Mouse (Mus musculus): ENCODE results near the gene Samd14. TPM values are rescaled to one million over a fixed set of nuclear protein-coding genes. Genes with fewer than 3 reads are reported as not detected.

Samd14 gene
- polyA plus RNA-seq, 1 experiment from 2014 or later = 47.6 TPM

DNA sequence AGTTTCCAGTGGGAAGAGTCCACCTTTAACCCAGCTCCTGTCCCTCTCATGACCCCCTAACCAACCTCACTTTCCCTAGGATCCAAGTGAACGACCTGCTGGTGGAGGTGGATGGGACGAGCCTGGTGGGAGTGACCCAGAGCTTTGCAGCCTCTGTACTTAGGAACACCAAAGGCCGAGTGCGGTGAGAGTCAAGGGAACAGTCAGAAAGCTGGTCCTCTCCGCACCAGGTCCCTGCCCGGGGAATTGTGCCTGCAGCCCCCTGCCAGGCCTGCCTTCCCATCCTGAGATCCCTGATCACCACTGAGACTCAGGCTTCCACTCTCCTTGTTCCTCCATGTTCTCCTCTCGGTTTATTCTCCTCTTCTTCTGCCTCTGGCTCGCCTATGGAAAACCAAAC, 9.6 kb upstream of the Samd14 start:
- no peak for ATAC-seq (ENCODE audit: low FRiP score)
- Histone ChIP-seq H3K36me3 (ENCODE audit: control insufficient read depth, insufficient read depth, low read length) (peaks cover 21% of the 10 kb centered on the region), H3K27me3 (ENCODE audit: control insufficient read depth, insufficient read depth, low read length) (no peaks in the 10 kb centered on the region), H3K27ac (ENCODE audit: low read depth, low read length) (peak overlapping the region; percentile 56), H3K4me2 (replicated peaks; ENCODE audit: low read depth, low read length) (no peak overlapping the region), H3K9me3 (ENCODE audit: control insufficient read depth, low read length) (no peaks in the 10 kb centered on the region), H3K4me1 (replicated peaks; ENCODE audit: control insufficient read depth, insufficient read depth, low read length) (peaks cover 11% of the 10 kb centered on the region), H3K9ac (ENCODE audit: low read depth, low read length) (0 out of 2 replicates have a peak overlapping the region, but pooled peaks have one; percentile 7), H3K4me3 (ENCODE audit: low read depth, low read length) (no peak overlapping the region; the same call in 1 of the 2 replicates)
- no peak for DNase-seq (ENCODE audit: low spot score)
- 75% methylated on average over 8 of the region's 8 CpGs for WGBS

- no peak overlapping the region for H3K4me2 ChIP-seq (replicated peaks; ENCODE audit: low read depth, low read length)
- no peak overlapping the region; the same call in 1 of the 2 replicates for H3K4me3 ChIP-seq (ENCODE audit: low read depth, low read length)
- H3K27me3 ChIP-seq (ENCODE audit: control insufficient read depth, insufficient read depth, low read length) = no peaks in the 10 kb centered on the region
- peaks cover 8% of the 10 kb centered on the region for H3K4me1 ChIP-seq (replicated peaks; ENCODE audit: control insufficient read depth, insufficient read depth, low read length)
- H3K36me3 ChIP-seq (ENCODE audit: control insufficient read depth, insufficient read depth, low read length) = peaks cover 21% of the 10 kb centered on the region
- no peak for DNase-seq (ENCODE audit: low spot score)
- H3K9ac ChIP-seq (ENCODE audit: low read depth, low read length) = 0 out of 2 replicates have a peak overlapping the region, but pooled peaks have one; percentile 7
- peak overlapping the region; percentile 56 for H3K27ac ChIP-seq (ENCODE audit: low read depth, low read length)
- no peaks in the 10 kb centered on the region for H3K9me3 ChIP-seq (ENCODE audit: control insufficient read depth, low read length)
- ATAC-seq (ENCODE audit: low FRiP score) = no peak; the same call in 1 of the 2 replicates
- WGBS = 40% methylated on average over 4 of the region's 4 CpGs
These were observed 9.1 kb upstream of the Samd14 start for GRCm38 (mm10) chr11:95000548-95000947.

GRCm38 (mm10) chr11:95001058-95001457, 8.6 kb upstream of the Samd14 start:
- Histone ChIP-seq H3K4me1 (replicated peaks; ENCODE audit: control insufficient read depth, insufficient read depth, low read length) (peaks cover 10% of the 10 kb centered on the region), H3K4me2 (replicated peaks; ENCODE audit: low read depth, low read length) (no peak overlapping the region), H3K9me3 (ENCODE audit: control insufficient read depth, low read length) (no peaks in the 10 kb centered on the region), H3K27ac (ENCODE audit: low read depth, low read length) (peak overlapping the region; percentile 56), H3K36me3 (ENCODE audit: control insufficient read depth, insufficient read depth, low read length) (peaks cover 21% of the 10 kb centered on the region), H3K9ac (ENCODE audit: low read depth, low read length) (no peak overlapping the region), H3K27me3 (ENCODE audit: control insufficient read depth, insufficient read depth, low read length) (no peaks in the 10 kb centered on the region), H3K4me3 (ENCODE audit: low read depth, low read length) (no peak overlapping the region)
- peak; percentile 84 for DNase-seq (ENCODE audit: low spot score)
- WGBS = under 1% methylated on average over 8 of the region's 8 CpGs
- peak; percentile 83 for ATAC-seq (ENCODE audit: low FRiP score)

- DNase-seq (ENCODE audit: low spot score) = no peak
These were observed 7.9 kb upstream of the Samd14 start for GRCm38 (mm10) chr11:95001584-95002347.

GRCm38 (mm10) chr11:95002705-95003104, 7.0 kb upstream of the Samd14 start:
- 95% methylated on average over 8 of the region's 8 CpGs for WGBS
- H3K9me3 ChIP-seq (ENCODE audit: control insufficient read depth, low read length) = no peaks in the 10 kb centered on the region

More at GRCm38 (mm10) chr11:95001584-95002347, 7.9 kb upstream of the Samd14 start:
- Histone ChIP-seq H3K4me3 (ENCODE audit: low read depth, low read length) (no peak overlapping the region), H3K36me3 (ENCODE audit: control insufficient read depth, insufficient read depth, low read length) (peaks cover 16% of the 10 kb centered on the region), H3K4me1 (replicated peaks; ENCODE audit: control insufficient read depth, insufficient read depth, low read length) (peaks cover 13% of the 10 kb centered on the region), H3K9me3 (ENCODE audit: control insufficient read depth, low read length) (no peaks in the 10 kb centered on the region), H3K27ac (ENCODE audit: low read depth, low read length) (peak overlapping the region; percentile 7; the same call in 1 of the 2 replicates), H3K9ac (ENCODE audit: low read depth, low read length) (no peak overlapping the region), H3K27me3 (ENCODE audit: control insufficient read depth, insufficient read depth, low read length) (no peaks in the 10 kb centered on the region), H3K4me2 (replicated peaks; ENCODE audit: low read depth, low read length) (no peak overlapping the region)
- ATAC-seq (ENCODE audit: low FRiP score) = no peak
- 88% methylated on average over 21 of the region's 21 CpGs for WGBS

DNA sequence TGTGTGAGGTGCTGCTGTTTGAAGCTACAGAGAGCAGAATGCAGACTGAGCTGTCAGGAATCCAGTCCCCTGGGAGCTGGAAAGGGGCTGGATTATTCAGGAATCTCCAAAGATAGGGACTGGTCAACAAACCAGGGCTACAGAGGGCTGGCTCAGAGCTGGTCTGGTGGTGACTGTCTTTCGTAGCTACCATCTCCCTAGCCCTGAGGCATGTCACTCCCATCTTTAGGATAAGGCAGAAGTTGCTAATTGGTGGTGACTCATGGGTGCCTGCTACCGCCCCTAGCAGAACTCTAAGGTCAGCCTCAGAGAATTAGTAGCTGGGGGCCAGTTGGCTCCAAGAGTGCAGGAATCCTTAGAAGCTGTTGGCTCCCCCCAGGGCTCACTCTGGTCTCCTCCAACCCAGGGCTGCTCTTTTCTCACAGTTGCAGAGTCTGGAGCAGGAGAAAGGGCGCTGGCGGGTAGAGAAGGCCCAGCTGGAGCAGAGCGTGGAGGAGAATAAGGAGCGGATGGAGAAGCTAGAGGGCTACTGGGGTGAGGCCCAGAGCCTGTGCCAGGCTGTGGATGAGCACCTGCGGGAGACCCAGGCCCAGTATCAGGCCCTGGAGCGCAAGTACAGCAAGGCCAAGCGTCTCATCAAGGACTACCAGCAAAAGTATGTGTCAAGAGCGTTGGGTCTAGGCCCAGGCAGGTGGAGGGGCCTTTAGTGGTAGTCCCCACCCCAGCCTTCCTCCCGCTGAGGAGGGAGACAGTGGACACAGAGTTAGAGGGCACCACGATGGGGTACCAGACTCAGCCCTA, 5.3 kb upstream of the Samd14 start:
- no peak overlapping the region for H3K4me3 ChIP-seq (ENCODE audit: low read depth, low read length)
- no peak overlapping the region for H3K9ac ChIP-seq (ENCODE audit: low read depth, low read length)
- H3K27me3 ChIP-seq (ENCODE audit: control insufficient read depth, insufficient read depth, low read length) = no peaks in the 10 kb centered on the region
- no peaks in the 10 kb centered on the region for H3K9me3 ChIP-seq (ENCODE audit: control insufficient read depth, low read length)
- DNase-seq (ENCODE audit: low spot score) (no peak), ATAC-seq (ENCODE audit: low FRiP score) (no peak)
- H3K4me2 ChIP-seq (replicated peaks; ENCODE audit: low read depth, low read length) = no peak overlapping the region
- peaks cover 12% of the 10 kb centered on the region; the same call in 1 of the 2 replicates for H3K36me3 ChIP-seq (ENCODE audit: control insufficient read depth, insufficient read depth, low read length)
- 86% methylated on average over 12 of the region's 12 CpGs for WGBS
- H3K4me1 ChIP-seq (replicated peaks; ENCODE audit: control insufficient read depth, insufficient read depth, low read length) = peaks cover 18% of the 10 kb centered on the region
- peak overlapping the region; percentile 9; the same call in 1 of the 2 replicates for H3K27ac ChIP-seq (ENCODE audit: low read depth, low read length)

More at GRCm38 (mm10) chr11:95002705-95003104, 7.0 kb upstream of the Samd14 start:
- H3K4me2 ChIP-seq (replicated peaks; ENCODE audit: low read depth, low read length) = no peak overlapping the region
- DNase-seq (ENCODE audit: low spot score) (no peak), ATAC-seq (ENCODE audit: low FRiP score) (no peak)
- H3K9ac ChIP-seq (ENCODE audit: low read depth, low read length) = no peak overlapping the region
- no peaks in the 10 kb centered on the region for H3K27me3 ChIP-seq (ENCODE audit: control insufficient read depth, insufficient read depth, low read length)
- H3K27ac ChIP-seq (ENCODE audit: low read depth, low read length) = no peak overlapping the region
- H3K4me1 ChIP-seq (replicated peaks; ENCODE audit: control insufficient read depth, insufficient read depth, low read length) = peaks cover 18% of the 10 kb centered on the region
- H3K4me3 ChIP-seq (ENCODE audit: low read depth, low read length) = no peak overlapping the region
- peaks cover 13% of the 10 kb centered on the region for H3K36me3 ChIP-seq (ENCODE audit: control insufficient read depth, insufficient read depth, low read length)

DNA sequence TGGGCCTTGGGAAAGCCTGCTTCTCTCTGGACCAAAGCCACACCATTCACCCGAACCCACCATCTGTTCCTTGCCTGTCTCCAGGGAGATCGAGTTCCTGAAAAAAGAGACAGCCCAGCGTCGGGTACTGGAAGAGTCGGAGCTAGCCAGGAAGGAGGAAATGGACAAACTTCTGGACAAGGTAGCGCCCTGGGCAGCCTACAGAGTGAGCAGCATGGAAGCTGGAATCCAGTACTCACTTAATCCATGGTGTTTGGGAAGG, 4.8 kb upstream of the Samd14 start:
- WGBS = 64% methylated on average over 6 of the region's 6 CpGs
- H3K4me3 ChIP-seq (ENCODE audit: low read depth, low read length) = no peak overlapping the region
- H3K9me3 ChIP-seq (ENCODE audit: control insufficient read depth, low read length) = no peaks in the 10 kb centered on the region
- H3K27ac ChIP-seq (ENCODE audit: low read depth, low read length) = no peak overlapping the region
- H3K27me3 ChIP-seq (ENCODE audit: control insufficient read depth, insufficient read depth, low read length) = no peaks in the 10 kb centered on the region
- H3K4me2 ChIP-seq (replicated peaks; ENCODE audit: low read depth, low read length) = no peak overlapping the region
- peaks cover 12% of the 10 kb centered on the region; the same call in 1 of the 2 replicates for H3K36me3 ChIP-seq (ENCODE audit: control insufficient read depth, insufficient read depth, low read length)
- ATAC-seq (ENCODE audit: low FRiP score) = no peak
- no peak for DNase-seq (ENCODE audit: low spot score)
- H3K9ac ChIP-seq (ENCODE audit: low read depth, low read length) = no peak overlapping the region
- H3K4me1 ChIP-seq (replicated peaks; ENCODE audit: control insufficient read depth, insufficient read depth, low read length) = peaks cover 17% of the 10 kb centered on the region

GRCm38 (mm10) chr11:95006038-95006437, 3.6 kb upstream of the Samd14 start:
- Histone ChIP-seq H3K27me3 (ENCODE audit: control insufficient read depth, insufficient read depth, low read length) (no peaks in the 10 kb centered on the region), H3K9me3 (ENCODE audit: control insufficient read depth, low read length) (no peaks in the 10 kb centered on the region), H3K9ac (ENCODE audit: low read depth, low read length) (no peak overlapping the region), H3K4me1 (replicated peaks; ENCODE audit: control insufficient read depth, insufficient read depth, low read length) (peaks cover 9% of the 10 kb centered on the region; the same call in 1 of the 2 replicates), H3K27ac (ENCODE audit: low read depth, low read length) (peak overlapping the region; percentile 51), H3K4me3 (ENCODE audit: low read depth, low read length) (peak overlapping the region; percentile 10; the same call in 1 of the 2 replicates), H3K36me3 (ENCODE audit: control insufficient read depth, insufficient read depth, low read length) (peaks cover 9% of the 10 kb centered on the region; the same call in 1 of the 2 replicates), H3K4me2 (replicated peaks; ENCODE audit: low read depth, low read length) (peak overlapping the region; percentile 57; the same call in 1 of the 2 replicates)
- ATAC-seq (ENCODE audit: low FRiP score) (peak; percentile 8; the same call in 1 of the 2 replicates), DNase-seq (ENCODE audit: low spot score) (no peak)
- WGBS = 38% methylated on average over 4 of the region's 4 CpGs

Measured in hindbrain, embryonic 11.5 days (tissue).